Mouse (Mus musculus): ENCODE results near the gene Gna14.

Gna14 gene

DNA sequence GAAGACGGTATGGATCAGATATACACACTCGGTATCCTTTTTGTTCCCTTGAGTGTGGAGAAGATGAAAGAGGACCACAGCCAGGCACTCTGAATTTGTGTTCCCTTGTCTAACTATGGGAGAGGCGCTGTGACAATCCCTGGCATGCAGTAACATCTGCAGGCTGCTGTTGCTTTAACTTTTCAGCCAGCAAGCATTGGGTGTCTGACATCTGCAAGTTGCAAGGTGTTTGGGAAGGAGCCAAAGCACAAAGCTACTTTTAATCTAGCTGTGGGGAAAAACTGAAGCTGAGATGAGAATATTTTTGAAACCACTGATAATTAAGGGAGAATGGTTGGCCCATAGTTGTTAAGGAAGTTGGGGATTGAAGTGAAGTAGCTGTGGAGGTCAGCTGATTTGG, 83.0 kb downstream of the Gna14 start:
- no peak for DNase-seq

DNA sequence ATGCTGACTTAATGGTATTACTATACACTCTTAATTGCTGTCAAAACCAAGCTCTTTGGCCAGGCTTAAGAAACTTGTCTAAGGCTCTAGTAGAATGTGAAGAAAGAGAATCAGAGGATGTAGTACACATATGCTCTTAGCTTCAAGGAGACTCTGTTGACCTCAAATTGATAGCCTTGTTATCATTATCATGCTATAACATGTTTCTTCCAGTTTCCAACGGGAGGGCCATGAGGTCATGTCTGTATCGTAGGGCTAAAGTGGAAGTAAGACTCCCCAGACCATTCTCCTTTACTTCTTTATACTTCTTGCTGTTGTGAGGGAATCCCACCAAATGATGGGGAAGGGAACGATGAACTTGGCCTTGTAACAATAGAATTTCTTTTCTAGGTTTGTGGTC, 85.0 kb downstream of the Gna14 start:
- no peak for DNase-seq

- no peak for DNase-seq
Observed at GRCm38 (mm10) chr19:16526302-16526880, 90.8 kb downstream of the Gna14 start.

GRCm38 (mm10) chr19:16527031-16527430, 91.5 kb downstream of the Gna14 start:
- no peak for DNase-seq

GRCm38 (mm10) chr19:16528225-16528828, 92.8 kb downstream of the Gna14 start:
- no peak for DNase-seq

- DNase-seq: no peak
Observed at GRCm38 (mm10) chr19:16529293-16529920, 93.8 kb downstream of the Gna14 start.

DNA sequence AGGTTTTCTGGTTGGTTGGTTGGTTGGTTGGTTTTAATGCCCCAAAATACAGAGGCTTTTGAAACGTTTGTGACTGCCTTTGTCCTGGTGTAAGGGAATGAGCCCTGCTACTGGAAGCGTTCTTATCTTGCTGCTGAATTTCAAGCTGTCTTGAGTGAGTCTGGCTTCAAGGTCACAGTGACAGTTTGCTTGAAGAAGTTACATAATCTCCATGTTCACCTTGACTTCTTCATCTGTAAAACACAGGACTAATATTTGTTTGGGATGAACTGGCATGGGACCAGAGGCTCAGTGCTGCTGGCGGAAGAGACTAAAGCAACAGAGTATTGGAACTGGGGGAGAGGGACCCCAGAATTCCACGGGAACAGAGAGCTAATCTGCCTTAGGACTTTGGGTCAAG, 94.4 kb downstream of the Gna14 start:
- no peak for DNase-seq

DNA sequence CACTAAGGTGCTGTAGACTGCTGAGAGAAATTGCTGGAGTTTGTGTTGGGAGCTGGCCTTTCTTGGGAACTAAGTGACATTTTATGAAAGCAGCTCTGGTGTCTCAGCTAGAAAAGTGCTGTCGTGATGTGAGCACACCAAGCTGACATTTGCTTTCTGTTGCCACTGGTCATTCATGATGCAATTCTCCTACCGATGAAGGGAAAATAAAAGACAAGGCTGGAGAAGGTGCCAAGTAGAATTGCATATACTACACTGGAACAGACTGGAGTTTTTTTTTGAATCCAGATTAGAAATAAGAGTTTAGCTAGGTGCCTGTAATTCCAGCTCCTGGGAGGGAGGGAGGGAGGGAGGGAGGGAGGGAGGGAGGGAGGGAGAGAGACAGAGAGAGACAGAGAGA, 98.7 kb downstream of the Gna14 start:
- DNase-seq: no peak

DNA sequence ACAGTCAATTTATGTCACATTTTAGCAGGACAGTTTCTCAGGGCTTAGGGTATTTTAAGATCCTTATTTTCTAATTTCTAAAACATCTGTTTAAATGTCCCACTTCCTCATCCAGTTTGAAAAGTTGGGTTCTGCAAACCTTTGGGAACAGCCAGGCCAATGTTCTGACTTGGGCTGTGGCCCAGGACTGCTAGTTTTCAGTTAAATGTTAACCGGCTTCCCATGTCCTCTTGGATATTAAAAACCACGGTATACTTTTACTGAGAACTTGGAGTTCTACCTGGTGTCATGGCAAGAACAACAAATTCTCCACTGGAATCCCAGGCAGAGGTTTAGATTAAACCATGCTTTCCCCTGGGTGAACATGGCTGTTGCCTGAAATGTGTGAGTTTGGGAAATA, 102.9 kb downstream of the Gna14 start:
- no peak for DNase-seq

- no peak for DNase-seq
Observed at GRCm38 (mm10) chr19:16543688-16544087, 108.1 kb downstream of the Gna14 start.

DNA sequence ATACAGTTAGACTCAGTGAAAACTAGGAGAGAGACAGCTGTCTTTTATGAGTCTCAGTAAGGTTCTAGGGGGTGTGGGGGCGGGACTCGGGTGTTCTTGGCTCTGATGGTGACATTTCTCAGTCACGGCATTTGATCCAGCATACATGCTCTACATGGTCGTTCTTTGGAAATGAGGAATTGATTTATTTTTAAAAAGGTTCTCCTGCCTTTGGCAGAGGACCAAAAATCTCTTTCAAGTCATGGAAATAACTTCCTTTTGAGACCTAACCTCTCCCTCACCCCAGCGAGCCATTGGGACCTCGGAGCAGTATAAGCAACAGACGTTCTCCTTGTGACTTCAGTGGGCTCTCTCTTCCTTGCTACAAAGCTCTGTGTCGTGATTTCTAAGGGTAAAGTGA, 121.4 kb downstream of the Gna14 start:
- DNase-seq: no peak

GRCm38 (mm10) chr19:16557971-16558370, 122.4 kb downstream of the Gna14 start:
- no peak for DNase-seq

- no peak for DNase-seq
Observed at GRCm38 (mm10) chr19:16558570-16558969, 123.0 kb downstream of the Gna14 start.

- no peak for DNase-seq
Observed at GRCm38 (mm10) chr19:16559243-16559896, 123.8 kb downstream of the Gna14 start.

DNA sequence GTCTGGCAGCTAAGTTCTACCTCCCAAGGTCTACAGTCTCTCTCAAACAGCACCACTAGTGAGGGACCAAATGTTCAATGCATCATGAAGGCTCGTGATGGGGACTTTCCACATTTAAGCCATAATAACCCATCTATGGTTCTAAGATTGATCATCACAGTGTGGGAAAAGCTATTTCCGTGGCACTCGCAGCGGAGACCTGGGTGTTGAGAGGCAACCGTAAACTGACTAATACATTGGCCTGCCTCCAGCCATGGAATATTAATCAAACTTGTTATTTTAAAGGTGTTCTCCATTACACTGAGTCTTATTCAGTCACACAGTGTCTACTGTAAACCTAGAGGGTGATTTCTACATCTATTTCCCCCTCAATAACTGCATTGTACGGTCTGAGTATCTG, 127.1 kb downstream of the Gna14 start:
- DNase-seq: no peak

DNA sequence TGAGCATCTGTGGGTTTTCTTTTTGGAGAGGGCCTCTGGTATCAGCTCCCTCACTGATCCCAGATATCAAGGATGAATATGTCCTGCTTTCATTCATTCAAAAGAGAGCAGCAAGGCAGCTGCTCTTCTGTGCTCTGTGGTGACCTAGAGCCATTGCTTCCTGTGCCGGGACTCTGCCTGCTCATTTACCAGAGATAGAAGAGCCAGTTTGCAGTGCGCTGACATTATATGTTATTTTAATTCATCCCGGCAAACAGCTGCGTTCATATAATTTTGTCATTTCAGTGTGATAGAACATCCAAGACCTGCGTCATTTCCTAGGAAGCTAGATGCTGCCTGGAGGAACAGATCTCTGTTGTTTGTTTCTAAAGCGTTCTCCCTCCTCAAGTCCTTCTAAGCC, 141.2 kb downstream of the Gna14 start:
- DNase-seq: no peak

GRCm38 (mm10) chr19:16579656-16580260, 144.2 kb downstream of the Gna14 start:
- no peak for DNase-seq

- no peak for DNase-seq
Observed at GRCm38 (mm10) chr19:16580501-16580900, 144.9 kb downstream of the Gna14 start.

DNA sequence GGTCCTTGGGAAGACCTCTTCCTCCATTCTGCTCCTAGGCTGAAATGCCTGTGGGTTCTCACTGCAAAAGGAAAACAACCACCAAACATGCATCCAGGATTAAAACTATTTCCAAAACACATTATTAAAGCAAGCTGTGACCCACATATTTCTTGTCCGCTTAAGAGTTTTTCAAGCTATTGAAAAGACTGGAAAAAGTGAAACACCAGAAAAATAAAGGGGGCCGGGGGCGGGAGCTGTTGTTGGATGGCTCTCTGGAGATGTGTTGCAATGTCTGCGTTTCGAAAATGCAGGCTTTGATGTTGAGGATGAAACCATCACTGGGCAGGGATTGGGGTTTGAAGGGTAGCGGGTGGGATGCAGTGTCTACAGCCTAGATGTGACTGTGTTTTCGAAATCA, 149.0 kb downstream of the Gna14 start:
- DNase-seq: no peak

GRCm38 (mm10) chr19:16585379-16585778, 149.8 kb downstream of the Gna14 start:
- DNase-seq: no peak

- no peak for DNase-seq
Observed at GRCm38 (mm10) chr19:16593256-16593974, 157.9 kb downstream of the Gna14 start.

GRCm38 (mm10) chr19:16593975-16594317, 158.4 kb downstream of the Gna14 start:
- DNase-seq: no peak

DNA sequence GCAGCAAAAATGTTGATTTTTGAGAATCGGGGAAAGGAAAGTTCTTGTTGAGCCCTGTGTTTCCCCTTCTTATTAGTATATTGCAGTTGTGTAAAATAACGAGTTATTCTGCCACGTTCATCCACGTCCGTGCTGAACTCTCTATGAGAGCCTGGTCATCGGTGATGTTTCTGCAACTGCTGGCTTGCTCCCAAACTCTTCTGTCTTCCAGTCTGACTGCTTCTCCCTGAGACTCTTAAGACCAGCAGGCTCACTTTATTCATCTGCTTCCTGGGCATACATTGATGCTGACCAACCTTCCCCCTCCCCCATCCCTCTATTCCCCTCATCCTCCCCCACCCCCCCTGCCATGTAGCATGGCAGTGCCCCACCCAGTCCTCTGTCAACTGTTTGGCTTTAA, 161.7 kb downstream of the Gna14 start:
- no peak for DNase-seq
